Mouse (Mus musculus) lung, adult 2 months (tissue): ENCODE measurements around the gene Ryr2.

ENCODE experiments used
- CTCF ChIP-seq: fragments of 200-500 bp; IDR thresholded peaks from 2 replicates; pipeline ENCODE4 v1.5.1; 2011; ENCODE audit warnings: mild to moderate bottlenecking, low read length, control low read depth; ENCODE audit not compliant: insufficient read depth
- POLR2A ChIP-seq: fragments of 200-500 bp; IDR thresholded peaks from 2 replicates; pipeline ENCODE4 v1.6.1; 2011; ENCODE audit warnings: low read depth, mild to moderate bottlenecking, control low read depth, low read length, borderline replicate concordance; ENCODE audit errors: extremely low read depth

DNA sequence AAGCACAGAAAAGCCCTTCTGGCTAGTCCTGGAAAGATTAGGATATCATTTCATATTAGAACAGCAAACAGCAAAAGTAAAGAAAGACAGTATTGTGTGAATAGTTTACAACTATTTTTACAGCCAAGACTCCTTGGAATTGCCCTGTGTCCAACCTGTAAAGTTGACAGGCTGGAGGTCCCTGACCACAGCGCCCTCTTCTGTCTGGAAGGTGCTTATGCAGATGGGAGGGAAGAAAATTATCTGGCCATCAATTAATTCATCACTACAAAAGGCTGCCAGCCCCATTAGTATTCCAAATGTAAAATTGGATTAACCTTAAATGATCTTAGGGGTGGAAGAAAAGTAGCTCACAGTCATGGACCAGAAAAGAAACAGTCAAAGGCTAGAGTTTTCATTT is 231.9 kb downstream of the Ryr2 start:
- no peak for TF ChIP-seq POLR2A
- peak; percentile 64 for TF ChIP-seq CTCF
